Mouse (Mus musculus) retina, postnatal 1 day (tissue): ENCODE results near the gene Agbl1.
"Not testable (repeated sequence)": the region's sequence is repeated elsewhere in the genome, so short reads cannot be mapped to it uniquely, and the experiment has no call there.

Source experiments
- DNase-seq: peaks from one replicate; pipeline ENCODE4 v3.0.0-alpha.2; 2012

Agbl1 gene

GRCm38 (mm10) chr7:76597812-76598211 is 368.1 kb downstream of the Agbl1 start:
- peak; percentile 4 for DNase-seq

GRCm38 (mm10) chr7:76600050-76600690 is 370.5 kb downstream of the Agbl1 start:
- no peak for DNase-seq

GRCm38 (mm10) chr7:76629528-76629927 is 399.8 kb downstream of the Agbl1 start:
- DNase-seq = no peak

GRCm38 (mm10) chr7:76650984-76651383 is 421.3 kb downstream of the Agbl1 start:
- no peak for DNase-seq

- no peak for DNase-seq
These were observed 431.4 kb downstream of the Agbl1 start for GRCm38 (mm10) chr7:76661072-76661471.

- peak; percentile 33 for DNase-seq
These were observed 445.2 kb downstream of the Agbl1 start for GRCm38 (mm10) chr7:76674856-76675255.

GRCm38 (mm10) chr7:76701224-76701623 is 471.5 kb downstream of the Agbl1 start:
- DNase-seq = no peak

GRCm38 (mm10) chr7:76732220-76732619 is 502.5 kb downstream of the Agbl1 start:
- DNase-seq = not testable (repeated sequence)

- peak; percentile 23 for DNase-seq
These were observed 547.7 kb downstream of the Agbl1 start for GRCm38 (mm10) chr7:76777237-76777855.

- DNase-seq = no peak
These were observed 550.8 kb downstream of the Agbl1 start for GRCm38 (mm10) chr7:76780446-76780845.

- DNase-seq = peak; percentile 73
These were observed 559.0 kb downstream of the Agbl1 start for GRCm38 (mm10) chr7:76788561-76789306.

GRCm38 (mm10) chr7:76790041-76790440 is 560.4 kb downstream of the Agbl1 start:
- peak; percentile 66 for DNase-seq

- no peak for DNase-seq
These were observed 561.6 kb downstream of the Agbl1 start for GRCm38 (mm10) chr7:76791247-76791646.

GRCm38 (mm10) chr7:76810003-76810402 is 580.3 kb downstream of the Agbl1 start:
- DNase-seq = no peak

GRCm38 (mm10) chr7:76820571-76820970 is 590.9 kb downstream of the Agbl1 start:
- no peak for DNase-seq

GRCm38 (mm10) chr7:76842146-76842545 is 612.5 kb downstream of the Agbl1 start:
- DNase-seq = no peak

GRCm38 (mm10) chr7:76889416-76890209 is 659.9 kb downstream of the Agbl1 start:
- peak; percentile 72 for DNase-seq

- no peak for DNase-seq
These were observed 674.4 kb downstream of the Agbl1 start for GRCm38 (mm10) chr7:76904096-76904495.

GRCm38 (mm10) chr7:76911672-76912071 is 682.0 kb downstream of the Agbl1 start:
- DNase-seq = no peak

- no peak for DNase-seq
These were observed 689.2 kb downstream of the Agbl1 start for GRCm38 (mm10) chr7:76918871-76919270.

- no peak for DNase-seq
These were observed 692.0 kb downstream of the Agbl1 start for GRCm38 (mm10) chr7:76921671-76922070.

- DNase-seq = no peak
These were observed 705.5 kb downstream of the Agbl1 start for GRCm38 (mm10) chr7:76935219-76935618.

- peak; percentile 55 for DNase-seq
These were observed 711.8 kb downstream of the Agbl1 start for GRCm38 (mm10) chr7:76941531-76941930.
